Mouse (Mus musculus) embryo, embryonic 11 days (tissue): ENCODE data around the gene Ppp1r9a.
"Not testable (repeated sequence)": the region's sequence is repeated elsewhere in the genome, so short reads cannot be mapped to it uniquely, and the experiment has no call there.

Source experiments
- DNase-seq: peaks from one replicate; pipeline ENCODE4 v3.0.0-alpha.2; 2015

Gene Ppp1r9a

DNA sequence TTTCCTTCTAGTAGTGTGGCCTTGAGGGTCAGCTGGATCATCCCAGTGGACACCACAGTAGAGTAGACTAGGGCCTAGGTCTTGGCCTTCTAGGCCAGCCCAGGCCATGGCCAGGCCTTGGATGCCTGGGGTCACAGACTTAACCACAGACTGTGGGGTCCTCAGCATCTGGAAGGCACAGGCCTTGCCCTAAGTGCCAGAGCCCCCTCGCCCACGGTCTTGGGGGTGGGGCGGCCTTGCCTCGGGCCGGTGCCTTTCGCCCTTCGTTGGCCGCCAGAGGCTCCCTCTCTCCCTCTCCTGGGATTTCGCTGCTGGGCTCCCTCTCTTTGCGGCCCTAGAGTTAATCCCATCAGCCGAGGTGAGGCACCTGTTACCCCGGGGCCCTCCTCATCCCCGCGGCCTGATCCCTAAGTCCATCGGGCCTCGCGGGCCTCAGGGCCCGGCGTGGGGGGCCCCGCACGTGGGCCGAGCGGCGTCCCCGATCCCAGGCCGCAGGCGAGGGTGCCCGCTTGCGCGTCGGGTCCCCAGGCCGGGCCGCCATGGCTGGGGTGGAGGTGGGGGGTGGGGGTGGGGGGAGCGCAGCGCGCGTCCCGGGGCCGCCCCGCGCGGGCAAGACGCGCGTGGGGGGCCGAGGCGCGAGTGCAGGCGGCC lies at the start of gene Ppp1r9a:
TSS of gene Ppp1r9a (plus strand) at position 244 of the 651 bp plus-strand sequence.
- DNase-seq = peak; percentile 85

DNA sequence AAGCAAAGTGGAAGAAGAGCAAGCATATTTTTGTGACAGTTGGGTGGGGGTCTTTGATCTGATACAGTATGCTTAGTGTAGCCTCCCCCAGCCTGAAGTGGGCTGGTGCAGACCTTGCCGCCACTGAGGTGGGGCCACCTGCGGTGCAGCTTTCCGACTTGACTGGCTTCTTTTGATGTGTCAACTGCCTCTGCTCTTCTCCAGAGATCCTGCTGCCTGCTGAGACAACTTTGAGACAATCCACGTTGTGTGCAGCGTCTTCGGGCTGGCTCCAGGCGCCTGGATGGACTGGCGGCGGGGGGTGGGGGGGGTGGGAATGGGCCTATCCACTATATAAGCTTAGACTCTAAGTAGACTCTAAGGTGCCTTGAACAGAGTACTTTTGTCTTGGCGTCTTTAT lies 47.5 kb upstream of the Ppp1r9a start:
- DNase-seq = no peak

GRCm38 (mm10) chr6:4856919-4857318 lies 45.8 kb upstream of the Ppp1r9a start:
- no peak for DNase-seq

DNA sequence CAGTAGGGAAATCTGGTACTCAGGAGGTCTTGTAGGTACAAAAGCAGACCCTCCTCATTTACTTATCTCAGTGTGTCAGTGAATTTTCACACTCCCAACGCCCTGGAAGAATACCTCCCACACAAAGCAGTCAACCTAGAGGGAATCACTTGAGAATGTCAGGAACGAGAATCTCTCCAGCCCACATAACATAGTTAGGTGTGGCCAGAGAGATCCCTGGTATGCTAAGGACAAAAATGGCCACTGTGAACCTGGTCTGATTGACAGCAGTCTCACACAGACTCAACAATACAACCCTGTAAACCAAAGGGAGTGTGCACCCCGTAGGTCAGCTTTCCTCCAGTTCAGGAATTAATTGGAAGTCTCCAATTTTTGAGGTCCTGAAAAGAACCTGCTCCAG lies 18.4 kb upstream of the Ppp1r9a start:
- no peak for DNase-seq

DNA sequence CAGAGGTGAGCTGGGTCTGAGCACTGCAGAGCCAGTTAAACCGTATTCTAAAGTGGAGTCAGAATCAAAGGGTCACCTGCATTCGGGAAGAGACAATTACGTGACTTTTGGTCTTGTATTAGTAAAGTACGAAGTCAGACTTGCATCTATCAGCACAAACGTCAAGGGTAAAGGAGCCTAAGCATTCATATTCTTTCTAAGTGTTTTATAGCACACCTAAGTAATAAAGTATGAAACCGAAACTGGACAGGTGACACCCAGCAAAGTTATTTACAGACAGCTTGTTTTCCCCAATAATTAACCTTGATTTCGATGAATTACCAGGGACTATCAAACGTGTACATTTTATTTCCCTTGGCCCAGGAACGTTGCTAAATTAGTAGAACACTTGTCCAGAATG lies 13.2 kb upstream of the Ppp1r9a start:
- DNase-seq = no peak

GRCm38 (mm10) chr6:4892417-4892816 lies 10.3 kb upstream of the Ppp1r9a start:
- DNase-seq = peak; percentile 61

GRCm38 (mm10) chr6:4893312-4893711 lies 9.4 kb upstream of the Ppp1r9a start:
- DNase-seq = not testable (repeated sequence)

- no peak for DNase-seq
Observed at GRCm38 (mm10) chr6:4899906-4900305, 2.8 kb upstream of the Ppp1r9a start.

- DNase-seq = peak; percentile 80
Observed at GRCm38 (mm10) chr6:4903325-4904054, 773 bp downstream of the Ppp1r9a start.

GRCm38 (mm10) chr6:4904055-4904450 lies 1.3 kb downstream of the Ppp1r9a start:
- DNase-seq = peak; percentile 52

DNA sequence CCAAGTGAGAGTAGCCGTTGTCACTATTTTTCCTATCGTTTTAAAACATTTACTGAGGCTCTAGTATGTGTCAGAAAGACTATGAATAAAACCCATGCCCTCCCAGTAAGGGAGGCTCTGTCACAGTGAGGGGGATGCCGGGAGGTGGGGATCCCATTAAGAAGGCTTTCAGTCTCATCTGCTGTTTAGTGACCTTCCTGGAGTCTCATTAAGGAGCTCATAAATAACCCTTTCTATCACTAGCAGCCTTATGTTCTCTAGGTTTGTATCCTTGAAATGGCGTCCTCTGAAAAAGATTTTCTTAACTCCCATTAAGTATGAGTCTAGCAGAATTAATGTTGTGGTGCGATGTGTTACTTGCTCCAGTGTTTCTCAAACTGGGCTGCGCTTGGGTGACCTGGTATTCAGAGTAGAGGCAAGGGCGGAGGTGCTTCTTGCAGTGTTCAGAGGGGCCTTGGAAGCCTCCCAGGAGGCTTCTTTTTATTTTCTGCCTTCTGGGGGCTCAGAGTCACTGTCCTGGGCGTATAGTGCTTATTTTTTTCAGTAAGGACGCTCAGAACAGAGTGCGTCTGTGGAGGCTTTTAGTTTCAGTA lies 7.4 kb downstream of the Ppp1r9a start:
- peak; percentile 32 for DNase-seq

- no peak for DNase-seq
Observed at GRCm38 (mm10) chr6:4918470-4918869, 15.8 kb downstream of the Ppp1r9a start.

DNA sequence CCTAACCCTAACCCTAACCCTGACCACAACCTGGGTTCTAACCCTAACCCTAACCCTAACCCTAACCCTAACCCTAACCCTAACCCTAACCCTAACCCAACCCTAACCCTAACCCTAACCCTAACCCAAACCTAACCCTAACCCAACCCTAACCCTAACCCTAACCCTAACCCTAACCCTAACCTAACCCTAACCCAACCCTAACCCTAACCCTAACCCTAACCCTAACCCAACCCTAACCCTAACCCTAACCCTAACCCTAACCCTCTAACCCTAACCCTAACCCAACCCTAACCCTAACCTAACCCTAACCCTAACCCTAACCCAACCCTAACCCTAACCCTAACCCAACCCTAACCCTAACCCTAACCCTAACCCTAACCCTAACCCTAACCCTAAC lies 21.1 kb downstream of the Ppp1r9a start:
- DNase-seq = not testable (repeated sequence)

DNA sequence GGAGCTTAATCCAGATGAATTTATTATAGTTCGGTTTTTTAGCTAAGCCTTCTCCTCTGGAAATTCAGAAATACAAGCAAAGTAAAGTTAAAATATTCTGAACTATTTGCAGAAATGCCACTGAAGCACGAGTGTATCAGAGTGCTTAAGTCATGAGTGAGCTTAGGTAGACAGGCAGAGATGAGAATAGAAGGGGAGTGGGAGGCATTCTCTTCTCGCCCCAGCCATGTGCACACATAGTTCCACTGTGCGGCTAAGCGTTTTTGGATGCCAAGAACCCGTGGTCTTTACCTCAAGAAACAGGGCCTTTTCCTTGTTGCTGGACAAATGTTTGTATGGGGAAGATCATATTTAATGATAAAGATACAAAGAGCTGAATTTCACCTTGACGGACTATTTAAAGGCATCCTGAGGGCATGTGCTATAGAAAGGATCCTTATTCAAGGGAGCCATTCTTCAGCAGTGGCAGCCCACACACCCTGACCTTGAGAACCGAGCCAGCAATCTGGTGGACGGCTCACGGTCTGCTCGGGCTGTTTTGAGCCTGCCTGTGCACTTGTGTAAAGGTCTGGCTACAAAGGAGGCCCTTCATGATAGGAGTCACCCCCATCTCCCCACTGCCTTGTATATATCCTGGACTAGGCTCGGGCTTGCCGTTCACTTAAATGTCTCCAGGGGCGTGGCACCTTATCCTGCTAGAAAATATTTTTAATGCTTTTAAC lies 23.4 kb downstream of the Ppp1r9a start:
- peak; percentile 22 for DNase-seq

DNA sequence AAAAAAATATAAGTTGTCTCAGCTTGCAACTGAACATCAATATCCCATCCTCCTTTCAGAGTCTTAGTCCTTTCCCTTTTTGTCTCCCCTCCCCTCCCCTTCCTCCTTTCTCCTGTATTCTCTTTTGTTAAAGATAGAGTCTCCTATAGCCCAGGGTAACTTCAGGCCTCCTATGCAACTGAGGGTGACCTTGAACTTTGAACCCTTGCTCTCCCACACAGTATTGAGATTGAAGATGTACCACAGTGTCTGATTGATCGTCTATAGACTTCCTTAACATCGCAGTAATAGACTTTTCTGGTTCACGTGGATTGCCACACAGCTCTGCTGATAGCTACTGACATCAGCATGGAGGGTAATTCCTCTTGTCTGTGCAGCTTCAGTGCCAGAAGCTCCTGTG lies 27.6 kb downstream of the Ppp1r9a start:
- DNase-seq = no peak

DNA sequence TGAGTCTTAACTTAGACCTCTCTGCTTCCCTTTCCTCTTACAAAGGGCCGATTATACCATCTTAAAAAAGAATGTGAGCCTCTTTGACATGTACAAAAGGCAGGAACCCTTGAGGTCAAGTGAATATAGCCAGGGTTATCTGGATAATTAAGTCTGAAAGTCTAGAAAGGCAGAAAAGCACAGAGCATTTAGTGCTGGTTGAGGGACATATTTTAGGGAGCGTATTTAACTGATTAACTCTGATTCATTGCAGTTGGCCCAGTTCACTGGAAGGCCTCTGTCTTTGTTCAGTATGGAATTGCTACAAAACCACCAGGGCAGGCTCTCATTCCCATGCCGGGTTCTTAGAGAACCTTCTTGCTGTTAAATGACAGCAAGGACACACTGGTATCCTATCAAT lies 36.2 kb downstream of the Ppp1r9a start:
- peak; percentile 61 for DNase-seq

DNA sequence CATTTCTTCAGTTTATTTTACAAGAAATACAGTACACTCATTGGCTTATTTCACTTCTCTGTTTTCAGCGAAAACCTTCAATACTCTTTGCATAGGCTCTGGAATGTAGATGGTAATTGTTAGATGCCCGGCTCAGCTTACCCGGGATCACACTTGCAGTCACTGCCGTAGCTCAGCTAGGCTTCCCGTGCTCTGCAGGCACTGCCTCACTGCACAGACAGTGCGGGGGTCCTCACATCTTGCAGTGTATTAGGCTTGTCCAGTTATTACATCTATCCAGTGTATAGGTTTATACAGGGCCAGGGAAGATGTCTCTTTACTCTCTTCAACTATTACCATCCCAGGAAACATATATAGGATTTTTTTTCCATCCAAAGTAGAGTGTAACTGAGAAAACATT lies 37.4 kb downstream of the Ppp1r9a start:
- DNase-seq = peak; percentile 23

- no peak for DNase-seq
Observed at GRCm38 (mm10) chr6:4940639-4941038, 37.9 kb downstream of the Ppp1r9a start.

GRCm38 (mm10) chr6:4943821-4944220 lies 41.1 kb downstream of the Ppp1r9a start:
- no peak for DNase-seq

GRCm38 (mm10) chr6:4948056-4948455 lies 45.3 kb downstream of the Ppp1r9a start:
- no peak for DNase-seq

DNA sequence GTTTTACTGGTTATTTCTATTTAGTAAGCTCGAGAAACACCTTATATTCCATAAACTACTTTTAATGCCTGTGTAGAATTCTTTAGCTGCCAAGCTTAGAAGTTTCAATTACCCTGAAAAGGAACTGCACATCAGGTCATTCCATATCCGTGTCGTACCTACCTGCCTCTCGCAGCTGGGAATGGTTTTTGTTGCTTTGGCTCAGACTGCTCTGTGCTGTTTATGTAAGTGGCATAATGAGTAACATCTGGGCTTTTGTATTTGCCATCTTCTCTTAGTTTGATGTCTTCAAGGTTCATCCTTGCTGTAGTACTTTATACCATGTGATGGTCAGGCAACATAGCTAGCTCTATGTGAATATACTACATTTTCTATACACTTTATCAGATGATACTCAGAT lies 47.0 kb downstream of the Ppp1r9a start:
- DNase-seq = peak; percentile 64

DNA sequence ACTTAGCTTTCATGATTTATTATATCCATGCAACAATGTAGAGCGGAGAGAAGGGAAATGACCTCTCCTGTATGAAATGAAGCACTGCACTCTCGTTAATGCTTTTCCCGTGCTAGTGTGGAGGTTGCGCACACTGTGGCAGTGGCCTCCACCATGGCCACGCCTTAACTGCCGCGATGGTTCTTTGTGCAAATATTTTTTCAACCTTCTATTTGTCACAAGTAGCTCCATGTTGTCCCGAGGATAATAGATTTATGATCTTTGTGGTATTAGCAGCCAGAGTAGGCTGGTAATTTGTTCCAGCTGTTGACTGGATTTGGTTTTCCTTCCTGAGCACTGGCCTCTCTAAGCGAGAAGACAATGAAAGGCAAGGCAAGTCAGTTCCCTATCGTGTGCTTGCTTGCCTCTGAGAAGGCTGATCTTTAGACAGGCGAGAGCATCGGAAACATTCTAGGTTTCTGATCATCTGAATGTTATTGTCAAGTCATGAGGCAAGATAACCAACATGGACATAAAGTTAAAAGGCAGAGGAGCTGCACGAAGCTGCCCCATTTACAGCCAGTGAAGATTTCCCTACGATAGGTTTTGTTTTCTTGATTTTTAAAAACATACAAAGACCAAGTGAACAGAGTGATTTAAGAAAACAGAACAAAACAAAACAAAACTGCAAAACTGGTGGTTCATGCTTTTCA lies 50.5 kb downstream of the Ppp1r9a start:
- peak; percentile 78 for DNase-seq

- no peak for DNase-seq
Observed at GRCm38 (mm10) chr6:4956651-4957050, 53.9 kb downstream of the Ppp1r9a start.
